25 mouse cellular contexts compared by ENCODE assay signal in genomic region chr16:35455822-35456221, GRCm38 (mm10). TPM values are rescaled to one million over a fixed set of nuclear protein-coding genes. Genes with fewer than 3 reads are reported as not detected.
DNase-seq lines count a peak whose midpoint lies in the region; ATAC-seq and TF ChIP-seq lines count a peak whose summit lies in the region.
"Had no signal": no experiment of that assay in that cellular context is flagged by ENCODE, and none has a peak within 500 bp of the region (broad histone marks: within the 10 kb centered on the region; RNA-seq: fewer than 3 reads in every experiment).

No protein-coding gene starts in this region.

- peaks cover 17% of the 10 kb centered on the region; the same call in 1 of the 2 replicates for H3K36me3 ChIP-seq in kidney, embryonic 14.5 days (ENCODE audit: control insufficient read depth, insufficient read depth, low read length)
- H3K36me3 ChIP-seq in kidney, embryonic 15.5 days = peaks cover 33% of the 10 kb centered on the region
- H3K36me3 ChIP-seq in liver, adult 2 months (ENCODE audit: control insufficient read depth, insufficient read depth, low read length) = peaks cover 26% of the 10 kb centered on the region

- no peak for TF ChIP-seq POLR2A in liver, adult 2 months (IDR thresholded peaks at IDR 0.05; ENCODE audit: extremely low read depth, insufficient read depth, low read length)

- H3K79me2 ChIP-seq in liver, adult 2 months (ENCODE audit: control insufficient read depth, insufficient read depth, low read length) = peaks cover 8% of the 10 kb centered on the region; the same call in 1 of the 2 replicates

- H3K4me3 ChIP-seq in kidney, embryonic 14.5 days (ENCODE audit: low read length) = no peak overlapping the region
- H3K4me3 ChIP-seq in kidney, embryonic 15.5 days (replicated peaks) = no peak overlapping the region
- no peak overlapping the region for H3K4me3 ChIP-seq in liver, adult 2 months (ENCODE audit: insufficient read depth, low read depth, low read length)
- H3K4me3 ChIP-seq in brown adipose tissue, adult 24 weeks (ENCODE audit: insufficient read depth, low read depth, low read length) = no peak overlapping the region
- H3K4me3 ChIP-seq: forebrain, embryonic 10.5 days; forebrain, embryonic 13.5 days; heart, adult 2 months; heart, embryonic 10.5 days; heart, embryonic 13.5 days had no signal

- H3K27me3 ChIP-seq in kidney, embryonic 14.5 days (ENCODE audit: control insufficient read depth, insufficient read depth, low read length) = no peaks in the 10 kb centered on the region
- H3K27me3 ChIP-seq in kidney, embryonic 15.5 days = no peaks in the 10 kb centered on the region
- no peaks in the 10 kb centered on the region for H3K27me3 ChIP-seq in liver, adult 2 months (ENCODE audit: control insufficient read depth, insufficient read depth, low read length)
- H3K27me3 ChIP-seq: forebrain, embryonic 13.5 days; heart, embryonic 13.5 days had no signal

- TF ChIP-seq CTCF in liver, adult 2 months (IDR thresholded peaks at IDR 0.05; ENCODE audit: low read depth, low read length) = no peak

- ATAC-seq in kidney, embryonic 14.5 days (ENCODE audit: low FRiP score, low TSS enrichment) = no peak
- ATAC-seq in kidney, embryonic 15.5 days (replicated peaks; ENCODE audit: low FRiP score) = no peak
- ATAC-seq: CD4-positive, CD25-positive, alpha-beta regulatory T cell, adult 4 months; forebrain, embryonic 13.5 days; forebrain, embryonic 16.5 days had no signal

- 94% methylated on average over 10 of the region's 10 CpGs for WGBS in kidney, embryonic 14.5 days
- whole genome bisulfite sequencing in kidney, embryonic 15.5 days = 98% methylated on average over 10 of the region's 10 CpGs
- WGBS in liver, adult 2 months = 19% methylated on average over 10 of the region's 10 CpGs

- H3K27ac ChIP-seq in kidney, embryonic 14.5 days (ENCODE audit: low read depth, low read length) = no peak overlapping the region
- no peak overlapping the region for H3K27ac ChIP-seq in kidney, embryonic 15.5 days
- peak overlapping the region; percentile 82 for H3K27ac ChIP-seq in liver, adult 2 months (replicated peaks; ENCODE audit: insufficient read depth, low read depth, low read length)
- peak overlapping the region; percentile 63; the same call in 1 of the 2 replicates for H3K27ac ChIP-seq in brown adipose tissue, adult 24 weeks (replicated peaks; ENCODE audit: low read depth, low read length)
- H3K27ac ChIP-seq: forebrain, embryonic 10.5 days; forebrain, embryonic 13.5 days; heart, adult 2 months; heart, embryonic 10.5 days; heart, embryonic 13.5 days; hindbrain, embryonic 14.5 days had no signal

- H3K9me3 ChIP-seq in kidney, embryonic 14.5 days (ENCODE audit: control insufficient read depth, low read length) = no peaks in the 10 kb centered on the region
- no peaks in the 10 kb centered on the region for H3K9me3 ChIP-seq in kidney, embryonic 15.5 days (replicated peaks)
- H3K9me3 ChIP-seq: forebrain, embryonic 10.5 days; forebrain, embryonic 13.5 days; heart, embryonic 10.5 days; heart, embryonic 13.5 days had no signal

- H3K9ac ChIP-seq in kidney, embryonic 14.5 days (ENCODE audit: low read depth, low read length) = no peak overlapping the region
- no peak overlapping the region for H3K9ac ChIP-seq in kidney, embryonic 15.5 days
- peak overlapping the region; percentile 7; the same call in 1 of the 2 replicates for H3K9ac ChIP-seq in liver, adult 2 months (ENCODE audit: low read depth, low read length)
- H3K9ac ChIP-seq: forebrain, embryonic 13.5 days; heart, embryonic 13.5 days; hindbrain, embryonic 14.5 days had no signal

- DNase-seq in kidney, adult 11 months = peak; percentile 36
- peak; percentile 36 to 42 for DNase-seq in kidney, adult 8-10 months
- DNase-seq in liver, adult 2 months (ENCODE audit: extremely low read depth, low read depth, low spot score) = peak; percentile 99
- no peak for DNase-seq in liver
- no peak for DNase-seq in lung, postnatal 4 days
- DNase-seq: adrenal gland, postnatal 25 days; cerebellum, adult 18-20 months; cerebellum, adult 9-10 months; cerebellum, postnatal 14 days; gastrocnemius, postnatal 10 days; gastrocnemius, postnatal 36 days; heart, adult 2 months; heart, postnatal 14 days; heart, postnatal 4 days had no signal

- no peaks in the 10 kb centered on the region for H3K4me1 ChIP-seq in kidney, embryonic 14.5 days (ENCODE audit: control insufficient read depth, insufficient read depth, low read length)
- H3K4me1 ChIP-seq in kidney, embryonic 15.5 days = peaks cover 6% of the 10 kb centered on the region; the same call in 1 of the 2 replicates
- H3K4me1 ChIP-seq in liver, adult 2 months (ENCODE audit: control insufficient read depth, insufficient read depth, low read length) = peaks cover 28% of the 10 kb centered on the region
- H3K4me1 ChIP-seq in brown adipose tissue, adult 24 weeks (ENCODE audit: control insufficient read depth, insufficient read depth, insufficient read length, low read length) = no peaks in the 10 kb centered on the region

- H3K4me2 ChIP-seq in kidney, embryonic 14.5 days (replicated peaks; ENCODE audit: low read depth, low read length) = no peak overlapping the region
- H3K4me2 ChIP-seq in kidney, embryonic 15.5 days = no peak overlapping the region
- H3K4me2 ChIP-seq: forebrain, embryonic 13.5 days; heart, embryonic 13.5 days; hindbrain, embryonic 14.5 days had no signal

RNA-seq across cellular contexts. Expression of gene Pdia5, which starts 34.9 kb away (rescaled TPM):
- 20.8 and 29.5 TPM in 2 replicates for polyA plus RNA-seq in kidney, embryonic 14.5 days (2014; fragmentation: Nextera tagmentation; extraction: Ambion mirVana)
- 49.4 and 52.8 TPM in 2 replicates for polyA plus RNA-seq in kidney, embryonic 15.5 days (2015; fragmentation: Nextera tagmentation; extraction: Ambion mirVana)
- total RNA-seq in liver, adult 2 months (2014; rRNA removed) = 38.1 and 41.7 TPM in 2 replicates
- polyA plus RNA-seq in liver, adult 2 months (2012; rRNA removed) = 24.2 and 32.2 TPM in 2 replicates
- polyA plus RNA-seq in brown adipose tissue, adult 24 weeks (2012; ENCODE audit: insufficient read depth, insufficient read length, missing spikeins) = 5.0 and 8.2 TPM in 2 replicates
- total RNA-seq: MEL had no signal
- polyA plus RNA-seq: CD4-positive, CD25-positive, alpha-beta regulatory T cell, adult 4 months had no signal

Comparison
In these comparisons a context has a peak if more than half of its experiments do, and no peak if none do; other contexts are left out.
1. DNase-seq: peak in kidney, adult 11 months (single experiment), kidney, adult 8-10 months (2 of 2) and liver, adult 2 months (single experiment); none in liver (single experiment) and lung, postnatal 4 days (0 of 2).
2. H3K27ac ChIP-seq: peak in liver, adult 2 months (single experiment) and brown adipose tissue, adult 24 weeks (single experiment); none in kidney, embryonic 14.5 days (single experiment) and kidney, embryonic 15.5 days (single experiment).